Mouse (Mus musculus) lung, embryonic 15.5 days (tissue): ENCODE measurements around the gene Gapt. TPM values are rescaled to one million over a fixed set of nuclear protein-coding genes. Genes with fewer than 3 reads are reported as not detected.
"Not testable (repeated sequence)": the region's sequence is repeated elsewhere in the genome, so short reads cannot be mapped to it uniquely, and the experiment has no call there.

ENCODE experiments used
- ATAC-seq: fragments of 200-750 bp; cut with Nextera tagmentation; 2 replicates; pipeline ENCODE4 v1.8.0; 2017; ENCODE audit warnings: moderate number of reproducible peaks, borderline replicate concordance; ENCODE audit not compliant: low FRiP score, low TSS enrichment; ENCODE audit errors: extremely low read depth
- H3K27ac ChIP-seq: fragments of 300-500 bp; sonication (generic); 2 replicates; pipeline ENCODE4 v1.5.1; 2015; ENCODE audit warnings: moderate library complexity, mild to moderate bottlenecking, inconsistent platforms
- H3K27me3 ChIP-seq: fragments of 300-500 bp; sonication (generic); 2 replicates; pipeline ENCODE4 v1.6.1; 2015; ENCODE audit warnings: inconsistent platforms
- H3K36me3 ChIP-seq: fragments of 300-500 bp; sonication (generic); 2 replicates; pipeline ENCODE4 v1.6.1; 2015; ENCODE audit warnings: inconsistent platforms
- H3K4me1 ChIP-seq: fragments of 300-500 bp; sonication (generic); 2 replicates; pipeline ENCODE4 v1.6.1; 2015; ENCODE audit warnings: inconsistent platforms
- H3K4me2 ChIP-seq: fragments of 300-500 bp; sonication (generic); 2 replicates; pipeline ENCODE4 v1.6.1; 2015; ENCODE audit warnings: inconsistent platforms, mild to moderate bottlenecking, moderate library complexity
- H3K4me3 ChIP-seq: fragments of 300-500 bp; sonication (generic); 2 replicates; pipeline ENCODE4 v1.5.1; 2015; ENCODE audit warnings: mild to moderate bottlenecking, inconsistent platforms
- H3K9ac ChIP-seq: fragments of 300-500 bp; sonication (generic); 2 replicates; pipeline ENCODE4 v1.6.1; 2015; ENCODE audit warnings: inconsistent platforms
- H3K9me3 ChIP-seq: fragments of 300-500 bp; sonication (generic); 2 replicates; pipeline ENCODE4 v1.6.1; 2016; ENCODE audit warnings: inconsistent platforms
- WGBS: fragments of 180-500 bp; shearing (Covaris S2); methylation state at CpG from one replicate; pipeline ENCODE4 v1.1.7; 2015; 5-methylcytosine and 5-hydroxymethylcytosine counted together
- polyA plus RNA-seq: library from polyadenylated mRNA; unstranded; fragments of >200 nt; fragmentation: Nextera tagmentation; extraction: Ambion mirVana; gene quantifications from 2 replicates; pipeline ENCODE4 v1.2.1, GENCODE M21; 2015

Gapt gene
- polyA plus RNA-seq, 1 experiment from 2014 or later: 0.56 TPM

DNA sequence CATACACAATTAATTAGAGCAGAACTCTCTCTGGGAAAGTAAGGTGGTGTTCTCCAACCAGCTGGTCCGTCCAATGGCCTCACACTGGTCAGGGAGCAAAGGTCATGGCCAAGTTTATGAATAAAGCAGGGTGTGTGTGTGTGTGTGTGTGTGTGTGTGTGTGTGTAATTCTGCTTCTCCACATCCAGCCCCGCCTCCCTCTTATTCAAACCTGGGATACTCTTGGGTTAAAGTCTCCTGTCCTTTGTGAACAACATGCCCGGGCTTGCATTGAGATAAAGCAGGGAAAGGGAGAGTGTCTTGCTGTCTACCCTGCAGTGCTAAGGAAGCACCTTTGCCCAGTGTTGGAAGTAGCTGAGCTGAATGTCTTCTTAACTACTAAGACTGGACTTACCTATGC, 35.6 kb upstream of the Gapt start:
- H3K4me2 ChIP-seq: no peak overlapping the region
- no peaks in the 10 kb centered on the region for H3K27me3 ChIP-seq
- no peak overlapping the region for H3K4me3 ChIP-seq
- H3K4me1 ChIP-seq: peaks cover 4% of the 10 kb centered on the region; the same call in 1 of the 2 replicates
- WGBS: 42% methylated on average over 3 of the region's 3 CpGs
- H3K27ac ChIP-seq: no peak overlapping the region
- H3K36me3 ChIP-seq: peaks cover 2% of the 10 kb centered on the region
- H3K9me3 ChIP-seq: no peaks in the 10 kb centered on the region
- no peak overlapping the region for H3K9ac ChIP-seq
- no peak for ATAC-seq

DNA sequence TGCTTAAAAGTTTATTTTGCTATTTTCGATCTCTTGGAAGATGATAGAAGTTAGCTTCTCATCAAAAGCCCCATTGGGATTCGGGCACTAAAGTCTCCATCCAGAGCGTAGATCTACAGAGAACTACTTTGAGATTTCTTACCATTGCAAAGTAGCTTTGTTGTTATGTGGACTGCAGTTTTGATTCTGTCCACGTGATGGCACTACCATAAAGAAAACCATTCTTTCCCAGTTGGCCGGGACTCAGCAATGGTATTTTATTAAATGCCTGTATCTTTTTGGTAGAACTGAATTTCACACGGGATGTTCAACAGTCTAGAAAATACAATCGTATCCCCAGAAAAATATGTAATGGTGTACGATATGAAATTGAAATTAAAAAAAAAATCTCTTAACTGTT, 35.2 kb upstream of the Gapt start:
- Histone ChIP-seq H3K27ac (no peak overlapping the region), H3K4me2 (no peak overlapping the region), H3K36me3 (no peaks in the 10 kb centered on the region), H3K4me3 (no peak overlapping the region), H3K27me3 (no peaks in the 10 kb centered on the region), H3K4me1 (peaks cover 3% of the 10 kb centered on the region; the same call in 1 of the 2 replicates), H3K9me3 (no peaks in the 10 kb centered on the region), H3K9ac (no peak overlapping the region)
- WGBS: 14% methylated on average over 8 of the region's 8 CpGs
- no peak for ATAC-seq

DNA sequence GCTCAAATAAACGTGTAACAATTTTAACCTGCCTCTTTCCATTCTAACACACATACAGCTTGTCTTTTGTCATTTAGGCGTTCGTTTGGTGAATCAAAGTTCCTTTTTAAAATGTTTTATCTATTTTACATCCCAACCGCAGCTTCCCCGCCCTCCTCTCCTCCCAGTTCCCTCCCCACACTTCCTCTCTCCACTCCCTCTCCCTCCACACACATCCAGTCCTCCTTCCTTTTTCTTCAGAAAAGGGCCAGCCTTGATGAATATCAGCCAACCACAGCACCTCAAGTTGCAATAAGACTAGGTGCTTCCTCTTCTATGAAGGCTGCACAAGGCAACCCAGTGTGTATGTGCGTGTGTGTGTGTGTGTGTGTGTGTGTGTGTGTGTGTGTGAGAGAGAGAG, 27.5 kb upstream of the Gapt start:
- 54% methylated on average over 6 of the region's 6 CpGs for WGBS
- H3K27me3 ChIP-seq: no peaks in the 10 kb centered on the region
- H3K4me3 ChIP-seq: no peak overlapping the region
- no peak for ATAC-seq
- no peaks in the 10 kb centered on the region for H3K36me3 ChIP-seq
- H3K9me3 ChIP-seq: no peaks in the 10 kb centered on the region
- H3K27ac ChIP-seq: no peak overlapping the region
- no peak overlapping the region for H3K4me2 ChIP-seq
- no peak overlapping the region for H3K9ac ChIP-seq
- no peaks in the 10 kb centered on the region; the same call in 1 of the 2 replicates for H3K4me1 ChIP-seq

DNA sequence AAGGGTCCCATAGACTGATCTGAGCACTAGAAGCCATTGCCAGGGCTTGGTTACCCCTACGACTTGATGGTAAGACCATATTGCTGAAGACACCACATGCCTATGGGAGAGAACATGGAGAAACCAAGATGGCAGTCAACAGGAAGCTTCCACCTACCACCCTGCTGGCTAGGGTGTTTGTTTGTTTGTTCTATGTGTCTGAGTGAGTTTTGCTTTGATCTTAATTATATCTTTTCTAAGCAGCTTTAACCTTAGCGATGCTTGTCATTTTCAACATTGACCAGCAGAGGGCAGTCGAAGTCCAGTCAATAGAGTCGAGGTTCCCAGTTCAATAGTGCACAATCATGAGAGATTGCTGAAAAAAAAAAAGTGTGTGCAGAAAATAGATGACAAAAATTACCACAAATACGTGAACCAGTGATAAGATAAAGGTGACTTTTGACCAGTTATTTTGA, 25.5 kb upstream of the Gapt start:
- H3K4me2 ChIP-seq: no peak overlapping the region
- 19% methylated on average over 5 of the region's 5 CpGs for WGBS
- no peaks in the 10 kb centered on the region; the same call in 1 of the 2 replicates for H3K4me1 ChIP-seq
- no peaks in the 10 kb centered on the region for H3K27me3 ChIP-seq
- H3K9ac ChIP-seq: no peak overlapping the region
- no peaks in the 10 kb centered on the region for H3K36me3 ChIP-seq
- no peaks in the 10 kb centered on the region for H3K9me3 ChIP-seq
- ATAC-seq: no peak
- H3K4me3 ChIP-seq: no peak overlapping the region
- no peak overlapping the region for H3K27ac ChIP-seq

DNA sequence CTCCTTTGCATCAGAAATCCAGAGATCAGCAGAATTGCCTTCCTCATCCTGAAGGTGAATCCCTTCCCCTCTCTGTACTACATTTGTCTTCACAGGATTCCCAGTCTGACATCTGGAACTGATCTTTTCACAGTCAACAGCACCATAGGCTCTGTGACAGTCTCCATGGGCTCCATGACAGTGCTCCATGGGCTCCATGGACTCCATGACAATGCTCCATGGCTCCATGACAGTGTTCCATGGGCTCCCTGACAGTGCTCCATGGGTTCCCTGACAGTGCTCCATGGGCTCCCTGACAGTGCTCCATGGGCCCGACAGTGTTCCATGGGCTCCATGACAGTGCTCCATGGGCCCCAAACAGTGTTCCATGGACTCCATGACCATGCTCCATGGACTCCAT, 12.7 kb upstream of the Gapt start:
- WGBS: 86% methylated on average over 1 of the region's 1 CpGs
- Histone ChIP-seq H3K4me2 (no peak overlapping the region), H3K27me3 (no peaks in the 10 kb centered on the region)

DNA sequence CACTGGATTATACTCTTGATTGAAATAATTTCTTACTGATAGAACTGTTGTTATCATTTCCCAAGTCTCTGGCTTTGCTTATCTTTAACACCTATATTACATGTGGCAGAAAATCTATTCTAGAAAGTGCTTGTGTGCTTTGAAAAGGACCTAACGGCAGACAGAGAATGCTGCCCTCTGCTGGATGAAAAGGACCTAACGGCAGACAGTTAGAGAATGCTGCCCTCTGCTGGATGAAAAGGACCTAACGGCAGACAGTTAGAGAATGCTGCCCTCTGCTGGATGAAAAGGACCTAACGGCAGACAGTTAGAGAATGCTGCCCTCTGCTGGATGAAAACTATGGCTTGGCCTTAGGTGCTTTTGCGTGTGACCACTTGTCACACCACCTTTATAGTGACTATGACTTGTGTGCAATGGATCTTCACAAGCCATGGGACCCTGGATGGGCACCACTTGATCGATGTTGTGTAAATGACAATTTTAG, 11.6 kb upstream of the Gapt start:
- not testable (repeated sequence) for H3K36me3 ChIP-seq, H3K4me3 ChIP-seq, H3K4me1 ChIP-seq, ATAC-seq, H3K27ac ChIP-seq, H3K9ac ChIP-seq, H3K27me3 ChIP-seq, H3K4me2 ChIP-seq, H3K9me3 ChIP-seq
- 49% methylated on average over 6 of the region's 6 CpGs for WGBS

More for the DNA sequence above, 12.7 kb upstream of the Gapt start:
- Histone ChIP-seq H3K9ac (no peak overlapping the region), H3K36me3 (no peaks in the 10 kb centered on the region), H3K27ac (no peak overlapping the region), H3K4me1 (no peaks in the 10 kb centered on the region), H3K9me3 (no peaks in the 10 kb centered on the region), H3K4me3 (no peak overlapping the region)
- ATAC-seq: no peak

DNA sequence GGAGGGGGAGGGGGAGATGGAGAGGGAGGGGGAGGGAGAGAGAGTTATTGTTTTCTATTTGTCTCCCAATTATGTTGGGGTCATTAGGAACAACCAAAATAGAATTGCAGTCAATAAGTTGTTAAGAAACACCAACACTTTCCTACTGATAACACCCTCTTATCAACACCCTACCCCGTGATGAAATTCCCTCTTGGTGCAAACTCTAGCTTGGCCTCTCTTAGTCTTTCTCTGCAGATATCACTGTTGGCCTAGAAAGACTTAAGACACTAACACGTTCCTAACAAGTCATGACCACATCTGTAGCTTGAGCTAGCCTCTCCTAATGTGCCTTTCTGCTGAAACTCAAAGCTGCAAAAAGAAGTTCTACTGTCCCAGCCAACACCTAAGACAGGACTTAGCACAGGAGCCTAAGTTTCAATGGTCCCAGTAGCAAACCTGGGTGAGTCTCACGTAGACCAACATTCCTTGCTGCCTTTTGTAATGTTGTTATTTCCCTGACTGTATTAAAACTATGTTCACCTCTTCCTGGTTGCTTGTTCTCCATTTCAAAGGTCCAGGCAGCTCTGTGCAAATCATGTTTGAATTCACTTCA, 11.1 kb upstream of the Gapt start:
- Histone ChIP-seq H3K4me2 (no peak overlapping the region), H3K9me3 (no peaks in the 10 kb centered on the region), H3K4me1 (no peaks in the 10 kb centered on the region), H3K9ac (no peak overlapping the region), H3K4me3 (no peak overlapping the region), H3K27ac (no peak overlapping the region), H3K36me3 (no peaks in the 10 kb centered on the region), H3K27me3 (no peaks in the 10 kb centered on the region)
- WGBS: 79% methylated on average over 3 of the region's 3 CpGs
- no peak for ATAC-seq

DNA sequence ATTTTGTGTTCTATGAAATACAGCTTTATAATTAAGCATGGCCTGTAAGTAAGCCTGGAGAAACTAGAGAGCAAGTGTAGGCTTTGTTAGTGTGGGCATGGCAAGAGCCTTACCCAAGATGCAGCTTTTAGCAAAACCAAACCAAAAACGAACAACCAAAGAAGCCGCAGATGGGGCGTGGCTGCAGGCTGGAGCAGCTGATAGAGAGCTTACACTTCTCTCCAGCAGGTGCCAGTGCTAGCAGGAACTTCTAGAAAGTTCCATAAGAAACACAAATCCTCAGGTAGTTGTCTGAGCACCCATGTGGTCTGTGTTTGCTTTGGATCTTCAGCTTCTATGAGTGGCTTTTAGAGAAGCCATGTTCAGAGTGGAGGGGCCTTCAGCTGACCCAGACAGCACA, 9.5 kb upstream of the Gapt start:
- Histone ChIP-seq H3K4me2 (no peak overlapping the region), H3K9me3 (no peaks in the 10 kb centered on the region), H3K36me3 (no peaks in the 10 kb centered on the region), H3K4me3 (no peak overlapping the region), H3K9ac (no peak overlapping the region), H3K27ac (no peak overlapping the region), H3K27me3 (no peaks in the 10 kb centered on the region), H3K4me1 (no peaks in the 10 kb centered on the region)
- 83% methylated on average over 3 of the region's 3 CpGs for WGBS
- no peak for ATAC-seq

DNA sequence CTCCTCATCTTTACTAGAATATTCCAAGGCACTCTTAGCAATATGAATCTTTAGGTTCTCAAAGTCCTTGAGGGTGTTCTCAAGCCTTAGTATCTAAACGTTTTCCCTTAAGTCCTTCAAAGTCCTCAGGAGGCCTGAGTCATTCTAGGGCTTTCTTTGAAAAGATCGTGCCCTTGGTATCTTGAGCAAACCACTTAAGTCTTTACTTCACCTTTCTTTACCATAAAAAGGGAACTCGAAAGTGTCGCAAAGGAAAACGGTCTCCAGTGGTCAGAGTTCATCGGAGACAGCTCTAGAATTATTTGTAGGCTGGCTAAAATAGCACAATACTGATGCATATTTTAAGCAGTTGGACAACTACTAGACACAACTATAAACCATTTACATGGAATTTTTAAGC, 6.7 kb upstream of the Gapt start:
- H3K9ac ChIP-seq: no peak overlapping the region
- no peaks in the 10 kb centered on the region for H3K36me3 ChIP-seq
- no peaks in the 10 kb centered on the region for H3K27me3 ChIP-seq
- no peak overlapping the region for H3K4me3 ChIP-seq
- H3K4me1 ChIP-seq: no peaks in the 10 kb centered on the region
- no peak for ATAC-seq
- no peaks in the 10 kb centered on the region for H3K9me3 ChIP-seq
- no peak overlapping the region for H3K4me2 ChIP-seq
- H3K27ac ChIP-seq: no peak overlapping the region
- WGBS: 53% methylated on average over 6 of the region's 6 CpGs

DNA sequence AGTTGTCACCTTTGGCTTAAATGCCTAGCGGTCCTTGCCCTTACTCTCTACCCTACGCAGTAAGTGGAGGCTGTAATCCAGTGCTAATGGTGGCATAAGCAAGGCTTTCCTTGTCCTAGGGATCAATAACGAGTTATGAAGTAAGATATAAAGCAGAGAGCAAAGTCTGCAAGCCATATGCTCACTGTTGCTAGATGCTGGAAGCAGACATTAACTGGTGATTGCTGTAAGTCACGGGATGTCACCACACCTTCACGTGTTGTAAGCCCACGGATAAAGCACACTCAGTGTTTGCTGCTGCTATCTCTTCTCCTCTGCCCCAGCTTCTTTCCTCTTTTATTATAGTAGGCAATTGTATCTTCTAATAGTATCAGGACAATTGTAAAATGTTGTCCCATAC, 5.9 kb downstream of the Gapt start:
- Histone ChIP-seq H3K4me2 (no peak overlapping the region), H3K36me3 (no peaks in the 10 kb centered on the region), H3K4me3 (no peak overlapping the region), H3K9ac (no peak overlapping the region), H3K4me1 (no peaks in the 10 kb centered on the region), H3K27me3 (no peaks in the 10 kb centered on the region), H3K27ac (no peak overlapping the region), H3K9me3 (no peaks in the 10 kb centered on the region)
- ATAC-seq: no peak
- 79% methylated on average over 6 of the region's 6 CpGs for WGBS

DNA sequence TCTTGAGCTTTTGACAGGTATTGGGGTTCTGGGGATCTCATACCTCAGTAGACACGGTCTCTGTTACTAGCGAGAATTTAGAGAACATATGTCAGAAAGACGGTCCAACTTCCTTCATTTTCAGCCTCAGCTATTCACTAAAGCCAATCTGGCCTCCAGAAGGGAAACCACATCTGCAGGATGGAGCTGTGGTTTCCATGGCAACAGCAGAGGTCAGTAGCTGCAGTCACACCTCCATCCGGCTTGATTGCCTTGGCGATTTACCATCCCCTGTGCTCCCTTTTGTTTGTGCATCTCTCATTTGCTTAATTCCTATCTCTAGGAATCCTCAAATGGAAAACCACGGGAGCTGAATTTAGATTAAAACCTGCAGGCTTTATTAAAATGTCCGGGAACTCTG, 10.3 kb downstream of the Gapt start:
- ATAC-seq: no peak
- Histone ChIP-seq H3K9ac (no peak overlapping the region), H3K4me2 (no peak overlapping the region), H3K9me3 (no peaks in the 10 kb centered on the region), H3K27me3 (no peaks in the 10 kb centered on the region), H3K4me3 (no peak overlapping the region), H3K27ac (no peak overlapping the region), H3K36me3 (no peaks in the 10 kb centered on the region), H3K4me1 (no peaks in the 10 kb centered on the region)
- 50% methylated on average over 7 of the region's 7 CpGs for WGBS

DNA sequence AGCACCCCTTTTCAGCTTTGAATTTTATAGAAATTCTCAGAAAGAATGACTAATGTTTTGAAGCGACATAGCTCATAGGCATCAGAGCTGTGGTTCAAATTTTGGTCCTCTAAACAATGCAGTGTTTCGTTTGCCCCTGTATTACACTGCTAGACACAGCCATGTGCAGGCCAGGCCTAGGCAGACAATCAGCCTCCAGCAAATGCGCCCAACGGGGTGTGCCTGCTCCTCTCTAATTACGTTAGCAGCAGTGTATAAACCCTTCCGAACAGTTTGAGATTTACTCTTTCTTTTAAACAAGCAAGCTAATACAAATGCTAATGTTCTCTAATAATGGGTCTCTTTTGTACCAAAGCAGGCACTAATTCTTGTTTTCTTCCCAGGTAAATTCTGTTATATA, 14.4 kb downstream of the Gapt start:
- Histone ChIP-seq H3K4me3 (no peak overlapping the region), H3K4me1 (no peaks in the 10 kb centered on the region), H3K4me2 (no peak overlapping the region), H3K9me3 (no peaks in the 10 kb centered on the region), H3K36me3 (no peaks in the 10 kb centered on the region), H3K9ac (no peak overlapping the region), H3K27me3 (no peaks in the 10 kb centered on the region), H3K27ac (no peak overlapping the region)
- WGBS: 87% methylated on average over 6 of the region's 6 CpGs
- no peak for ATAC-seq
